Mouse (Mus musculus) heart, embryonic 10.5 days (tissue): ENCODE results near the gene Ift88. TPM values are rescaled to one million over a fixed set of nuclear protein-coding genes. Genes with fewer than 3 reads are reported as not detected.

Source experiments
- DNase-seq: peaks from one replicate; pipeline ENCODE4 v3.0.0-alpha.2; 2017; ENCODE audit warnings: low spot score
- H3K27ac ChIP-seq: fragments of 300-500 bp; sonication (generic); 2 replicates; pipeline ENCODE4 v1.5.1; 2016; ENCODE audit warnings: mild to moderate bottlenecking
- H3K27me3 ChIP-seq: fragments of 300-500 bp; sonication (generic); 2 replicates; pipeline ENCODE4 v1.6.1; 2016; ENCODE audit warnings: mild to moderate bottlenecking; ENCODE audit not compliant: poor library complexity, insufficient read depth, severe bottlenecking
- H3K36me3 ChIP-seq: fragments of 300-500 bp; sonication (generic); 2 replicates; pipeline ENCODE4 v1.6.1; 2016; ENCODE audit warnings: mild to moderate bottlenecking, moderate library complexity
- H3K4me1 ChIP-seq: fragments of 300-500 bp; sonication (generic); 2 replicates; pipeline ENCODE4 v1.6.1; 2016; ENCODE audit warnings: mild to moderate bottlenecking
- H3K4me3 ChIP-seq: fragments of 300-500 bp; sonication (generic); 2 replicates; pipeline ENCODE4 v1.5.1; 2016; ENCODE audit warnings: mild to moderate bottlenecking, moderate library complexity
- H3K9me3 ChIP-seq: fragments of 300-500 bp; sonication (generic); 2 replicates; pipeline ENCODE4 v1.6.1; 2016; ENCODE audit warnings: mild to moderate bottlenecking, moderate library complexity
- WGBS: fragments of 180-500 bp; shearing (Covaris S2); methylation state at CpG from one replicate; pipeline ENCODE4 v1.1.7; 2016; 5-methylcytosine and 5-hydroxymethylcytosine counted together
- polyA plus RNA-seq: library from polyadenylated mRNA; unstranded; fragments of >200 nt; fragmentation: Nextera tagmentation; extraction: Ambion mirVana; gene quantifications from 2 replicates; pipeline ENCODE4 v1.2.1, GENCODE M21; 2016

Gene Ift88
- polyA plus RNA-seq, 1 experiment from 2014 or later = 6.3 TPM

- Histone ChIP-seq H3K27ac (peak overlapping the region; percentile 54; the same call in 1 of the 2 replicates), H3K4me1 (peaks cover 23% of the 10 kb centered on the region), H3K27me3 (peaks cover 26% of the 10 kb centered on the region; the same call in 1 of the 2 replicates), H3K4me3 (peak overlapping the region; percentile 44), H3K36me3 (no peaks in the 10 kb centered on the region), H3K9me3 (no peaks in the 10 kb centered on the region)
- WGBS = 48% methylated on average over 34 of the region's 34 CpGs
- DNase-seq = no peak
These were observed 118.4 kb downstream of the Ift88 start for GRCm38 (mm10) chr14:57542231-57542630.

- no peaks in the 10 kb centered on the region for H3K9me3 ChIP-seq
- H3K4me1 ChIP-seq = peaks cover 14% of the 10 kb centered on the region; the same call in 1 of the 2 replicates
- no peak for DNase-seq
- peaks cover 26% of the 10 kb centered on the region; the same call in 1 of the 2 replicates for H3K27me3 ChIP-seq
- no peak overlapping the region for H3K4me3 ChIP-seq
- WGBS = 80% methylated on average over 13 of the region's 13 CpGs
- H3K36me3 ChIP-seq = no peaks in the 10 kb centered on the region
- H3K27ac ChIP-seq = no peak overlapping the region
These were observed 119.7 kb downstream of the Ift88 start for GRCm38 (mm10) chr14:57543420-57544039.

- WGBS = 80% methylated on average over 17 of the region's 17 CpGs
These were observed 121.7 kb downstream of the Ift88 start for GRCm38 (mm10) chr14:57545526-57545925.

GRCm38 (mm10) chr14:57546131-57546530, 122.3 kb downstream of the Ift88 start:
- H3K4me1 ChIP-seq = peaks cover 14% of the 10 kb centered on the region; the same call in 1 of the 2 replicates
- WGBS = 76% methylated on average over 8 of the region's 8 CpGs
- no peak overlapping the region for H3K4me3 ChIP-seq
- H3K36me3 ChIP-seq = peaks cover 14% of the 10 kb centered on the region; the same call in 1 of the 2 replicates
- H3K9me3 ChIP-seq = no peaks in the 10 kb centered on the region
- H3K27me3 ChIP-seq = peaks cover 16% of the 10 kb centered on the region; the same call in 1 of the 2 replicates
- DNase-seq = no peak
- H3K27ac ChIP-seq = no peak overlapping the region

More at GRCm38 (mm10) chr14:57545526-57545925, 121.7 kb downstream of the Ift88 start:
- H3K27ac ChIP-seq = no peak overlapping the region
- no peak for DNase-seq
- no peaks in the 10 kb centered on the region for H3K9me3 ChIP-seq
- peaks cover 22% of the 10 kb centered on the region; the same call in 1 of the 2 replicates for H3K27me3 ChIP-seq
- no peak overlapping the region for H3K4me3 ChIP-seq
- peaks cover 14% of the 10 kb centered on the region; the same call in 1 of the 2 replicates for H3K4me1 ChIP-seq
- peaks cover 14% of the 10 kb centered on the region; the same call in 1 of the 2 replicates for H3K36me3 ChIP-seq

- WGBS = 26% methylated on average over 13 of the region's 13 CpGs
- no peak for DNase-seq
- H3K27me3 ChIP-seq = peaks cover 14% of the 10 kb centered on the region; the same call in 1 of the 2 replicates
- H3K4me1 ChIP-seq = peaks cover 14% of the 10 kb centered on the region; the same call in 1 of the 2 replicates
- no peaks in the 10 kb centered on the region for H3K9me3 ChIP-seq
- no peak overlapping the region for H3K27ac ChIP-seq
- H3K4me3 ChIP-seq = no peak overlapping the region
- peaks cover 14% of the 10 kb centered on the region; the same call in 1 of the 2 replicates for H3K36me3 ChIP-seq
These were observed 122.7 kb downstream of the Ift88 start for GRCm38 (mm10) chr14:57546557-57547021.

GRCm38 (mm10) chr14:57547062-57547461, 123.2 kb downstream of the Ift88 start:
- peaks cover 9% of the 10 kb centered on the region; the same call in 1 of the 2 replicates for H3K27me3 ChIP-seq
- H3K36me3 ChIP-seq = peaks cover 14% of the 10 kb centered on the region; the same call in 1 of the 2 replicates
- no peaks in the 10 kb centered on the region for H3K9me3 ChIP-seq
- WGBS = 81% methylated on average over 5 of the region's 5 CpGs
- no peak overlapping the region for H3K4me3 ChIP-seq
- no peak overlapping the region for H3K27ac ChIP-seq
- DNase-seq = no peak
- H3K4me1 ChIP-seq = peaks cover 12% of the 10 kb centered on the region; the same call in 1 of the 2 replicates

GRCm38 (mm10) chr14:57552945-57553344, 129.1 kb downstream of the Ift88 start:
- H3K4me3 ChIP-seq = no peak overlapping the region
- no peak overlapping the region for H3K27ac ChIP-seq
- no peak for DNase-seq
- H3K4me1 ChIP-seq = no peaks in the 10 kb centered on the region
- H3K9me3 ChIP-seq = no peaks in the 10 kb centered on the region
- H3K27me3 ChIP-seq = no peaks in the 10 kb centered on the region
- peaks cover 21% of the 10 kb centered on the region; the same call in 1 of the 2 replicates for H3K36me3 ChIP-seq

- no peaks in the 10 kb centered on the region for H3K9me3 ChIP-seq
- H3K36me3 ChIP-seq = peaks cover 12% of the 10 kb centered on the region; the same call in 1 of the 2 replicates
- no peaks in the 10 kb centered on the region for H3K27me3 ChIP-seq
- no peak for DNase-seq
- no peak overlapping the region for H3K27ac ChIP-seq
- no peaks in the 10 kb centered on the region for H3K4me1 ChIP-seq
- WGBS = 82% methylated on average over 5 of the region's 5 CpGs
- no peak overlapping the region for H3K4me3 ChIP-seq
These were observed 130.6 kb downstream of the Ift88 start for GRCm38 (mm10) chr14:57554434-57554833.

GRCm38 (mm10) chr14:57555471-57556070, 131.7 kb downstream of the Ift88 start:
- no peak overlapping the region for H3K4me3 ChIP-seq
- no peaks in the 10 kb centered on the region for H3K27me3 ChIP-seq
- no peak for DNase-seq
- no peaks in the 10 kb centered on the region for H3K4me1 ChIP-seq
- H3K9me3 ChIP-seq = no peaks in the 10 kb centered on the region
- 78% methylated on average over 7 of the region's 7 CpGs for WGBS
- no peak overlapping the region for H3K27ac ChIP-seq
- 0 out of 2 replicates have a peak, but pooled peaks cover 7% of the 10 kb centered on the region for H3K36me3 ChIP-seq

- Histone ChIP-seq H3K4me3 (no peak overlapping the region), H3K36me3 (0 out of 2 replicates have a peak, but pooled peaks cover 7% of the 10 kb centered on the region), H3K9me3 (no peaks in the 10 kb centered on the region), H3K27me3 (no peaks in the 10 kb centered on the region), H3K27ac (no peak overlapping the region), H3K4me1 (no peaks in the 10 kb centered on the region)
- DNase-seq = no peak
- 86% methylated on average over 1 of the region's 1 CpGs for WGBS
These were observed 133.1 kb downstream of the Ift88 start for GRCm38 (mm10) chr14:57556922-57557321.

GRCm38 (mm10) chr14:57565626-57566025, 141.8 kb downstream of the Ift88 start:
- Histone ChIP-seq H3K4me3 (no peak overlapping the region), H3K9me3 (no peaks in the 10 kb centered on the region), H3K36me3 (peaks cover 8% of the 10 kb centered on the region; the same call in 1 of the 2 replicates), H3K27me3 (no peaks in the 10 kb centered on the region), H3K4me1 (peaks cover 6% of the 10 kb centered on the region; the same call in 1 of the 2 replicates), H3K27ac (no peak overlapping the region)
- 81% methylated on average over 6 of the region's 6 CpGs for WGBS
- no peak for DNase-seq
